Mouse (Mus musculus): ENCODE measurements around the gene Setd1a.

DNA sequence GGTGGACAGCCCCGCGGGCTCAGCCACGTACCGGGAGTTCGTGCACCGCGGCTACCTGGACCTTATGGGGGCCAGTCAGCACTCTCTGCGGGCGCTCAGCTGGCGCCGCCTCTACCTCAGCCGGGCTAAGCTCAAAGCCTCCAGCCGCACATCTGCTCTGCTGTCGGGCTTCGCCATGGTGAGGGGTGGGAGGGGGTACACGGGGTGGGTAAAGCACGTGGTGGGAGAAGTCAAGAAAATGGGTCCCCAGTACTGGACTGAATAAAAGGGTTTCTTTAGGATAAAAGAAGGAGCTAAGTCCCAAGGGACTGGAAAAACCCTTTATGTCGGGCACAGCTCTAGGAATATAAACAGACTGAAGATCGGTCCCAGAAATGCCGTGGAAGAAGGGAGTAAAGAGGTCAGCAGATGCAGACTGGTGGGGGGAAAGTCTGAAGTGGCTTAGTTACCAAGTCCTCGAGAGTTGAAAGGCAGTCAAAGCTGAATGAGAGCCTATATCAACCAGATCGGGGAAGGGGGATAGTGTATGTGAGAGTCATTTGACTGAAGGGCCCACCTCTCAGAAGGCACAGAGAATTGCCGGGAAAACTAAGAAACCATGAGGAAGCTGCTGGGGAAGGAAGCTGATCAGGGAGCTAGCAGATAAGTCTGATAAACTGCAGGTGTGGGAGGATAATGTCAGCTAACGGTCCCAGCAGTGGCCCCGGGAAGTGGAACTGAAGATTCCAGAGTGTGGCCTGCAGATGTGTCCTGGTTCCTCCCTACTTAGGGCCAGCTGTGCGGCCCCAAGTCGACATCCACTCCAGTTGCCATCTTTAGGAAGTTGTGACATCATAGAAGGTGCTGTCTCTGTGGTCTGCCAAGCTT is 6.2 kb upstream of the Setd1a start:
- TF ChIP-seq POLR2A (IDR thresholded peaks at IDR 0.05; ENCODE audit: insufficient read depth, low read depth, low read length) = no peak
- TF ChIP-seq CTCF (IDR thresholded peaks at IDR 0.05) = no peak
- 0 out of 2 replicates have a peak, but pooled peaks have one; percentile 11 for TF ChIP-seq EP300 (IDR thresholded peaks at IDR 0.05; ENCODE audit: insufficient read depth, low read depth, low read length)
